Mouse (Mus musculus) myocyte (in vitro differentiated cells): ENCODE data around the gene Vgll4. TPM values are rescaled to one million over a fixed set of nuclear protein-coding genes. Genes with fewer than 3 reads are reported as not detected.

Source experiments
- H3K27me3 ChIP-seq: one replicate; pipeline ENCODE4 v1.6.1; 2011; ENCODE audit not compliant: control insufficient read depth, insufficient read depth, insufficient read length
- H3K36me3 ChIP-seq: one replicate; pipeline ENCODE4 v1.6.1; 2011; ENCODE audit not compliant: control insufficient read depth, insufficient read depth
- H3K4me2 ChIP-seq: one replicate; pipeline ENCODE4 v1.6.1; 2011; ENCODE audit warnings: low read depth, control low read depth
- H3K4me3 ChIP-seq: one replicate; pipeline ENCODE4 v1.5.1; 2011; ENCODE audit warnings: mild to moderate bottlenecking, control low read depth, moderate library complexity
- H3K79me2 ChIP-seq: one replicate; pipeline ENCODE4 v1.6.1; 2011; ENCODE audit not compliant: control insufficient read depth, insufficient read depth
- H3ac ChIP-seq: one replicate; pipeline ENCODE4 v1.6.1; 2011; ENCODE audit not compliant: control insufficient read depth, insufficient read length
- CEBPB ChIP-seq: IDR thresholded peaks from 2 replicates; pipeline ENCODE4 v1.6.1; 2011; ENCODE audit warnings: mild to moderate bottlenecking, moderate library complexity; ENCODE audit not compliant: poor library complexity, insufficient read depth, severe bottlenecking
- E2F4 ChIP-seq: IDR thresholded peaks from one replicate; pipeline ENCODE4 v1.6.1; 2011; ENCODE audit warnings: mild to moderate bottlenecking, control low read depth, moderate library complexity; ENCODE audit not compliant: insufficient read depth
- MAX ChIP-seq: IDR thresholded peaks from one replicate; pipeline ENCODE4 v1.6.1; 2011; ENCODE audit warnings: low read depth, mild to moderate bottlenecking, control low read depth
- MYOD1 ChIP-seq, 3 experiments: IDR thresholded peaks; one replicate each; pipeline ENCODE4 v1.6.1; 2011; ENCODE audit warnings: control low read depth in 2 of 3, low read depth in 2 of 3, mild to moderate bottlenecking in 2 of 3, moderate library complexity in 1 of 3; ENCODE audit not compliant: insufficient read length in 2 of 3, control insufficient read depth in 1 of 3
- MYOG ChIP-seq, 3 experiments: IDR thresholded peaks; one replicate each; pipeline ENCODE4 v1.6.1; 2011; ENCODE audit warnings: control low read depth in 2 of 3, low read depth in 2 of 3, mild to moderate bottlenecking in 2 of 3; ENCODE audit not compliant: insufficient read length in 2 of 3, control insufficient read depth in 1 of 3, insufficient read depth in 1 of 3
- POLR2A ChIP-seq: IDR thresholded peaks from one replicate; pipeline ENCODE4 v1.6.1; 2011; ENCODE audit warnings: low read depth, mild to moderate bottlenecking, control low read depth, moderate library complexity; ENCODE audit not compliant: insufficient read length
- POLR2AphosphoS2 ChIP-seq: IDR thresholded peaks from one replicate; pipeline ENCODE4 v1.6.1; 2011; ENCODE audit warnings: low read depth, control low read depth; ENCODE audit not compliant: insufficient read length
- REST ChIP-seq: IDR thresholded peaks from one replicate; pipeline ENCODE4 v1.6.1; 2011; ENCODE audit warnings: mild to moderate bottlenecking, control low read depth, moderate library complexity; ENCODE audit not compliant: insufficient read depth, insufficient read length
- SRF ChIP-seq: IDR thresholded peaks from one replicate; pipeline ENCODE4 v1.6.1; 2011; ENCODE audit warnings: low read depth; ENCODE audit not compliant: control insufficient read depth, insufficient read length
- TCF12 ChIP-seq: IDR thresholded peaks from one replicate; pipeline ENCODE4 v1.6.1; 2011; ENCODE audit warnings: mild to moderate bottlenecking, control low read depth; ENCODE audit not compliant: poor library complexity, insufficient read depth, severe bottlenecking
- TCF3 ChIP-seq: IDR thresholded peaks from one replicate; pipeline ENCODE4 v1.6.1; 2011; ENCODE audit warnings: low read depth, control low read depth; ENCODE audit not compliant: insufficient read length
- USF1 ChIP-seq: IDR thresholded peaks from one replicate; pipeline ENCODE4 v1.6.1; 2011; ENCODE audit warnings: low read depth, mild to moderate bottlenecking, control low read depth, moderate library complexity
- polyA plus RNA-seq: library from polyadenylated mRNA; unstranded; fragments of >200 nt; fragmentation: generic; extraction: Trizol; gene quantifications from one replicate; pipeline ENCODE4 v1.2.1, GENCODE M21; 2012; ENCODE audit warnings: missing spikeins

Gene Vgll4
- polyA plus RNA-seq, 1 experiment: 21.1 TPM

DNA sequence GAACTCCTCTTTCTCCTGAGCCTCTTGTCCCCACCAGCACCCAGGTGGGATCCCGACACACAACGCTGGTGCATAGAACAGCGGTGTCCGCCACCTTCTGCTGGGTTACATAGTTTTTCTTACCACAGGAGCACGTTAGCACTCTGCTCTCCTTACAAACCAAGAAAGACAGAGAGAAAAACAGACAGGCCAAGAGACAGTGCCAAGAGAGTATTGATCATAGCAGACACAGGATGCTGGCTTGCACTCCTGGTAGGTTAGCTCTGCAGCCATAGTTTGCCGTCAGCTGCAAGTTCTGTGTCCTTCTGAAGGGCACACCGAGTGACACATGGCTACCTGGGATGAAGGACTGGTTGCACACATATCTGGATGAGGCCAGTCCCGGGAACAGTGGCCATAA, 39.1 kb downstream of the Vgll4 start:
- Histone ChIP-seq H3K4me3 (no peak overlapping the region), H3K36me3 (no peaks in the 10 kb centered on the region), H3K27me3 (no peaks in the 10 kb centered on the region), H3ac (no peak overlapping the region), H3K79me2 (no peaks in the 10 kb centered on the region), H3K4me2 (peak overlapping the region; percentile 53)
- no peak for TF ChIP-seq POLR2A
- TF ChIP-seq SRF: no peak
- TF ChIP-seq MYOG (IDR thresholded peaks at IDR 0.05; ENCODE audit: control insufficient read depth in 1 of 3, insufficient read depth in 1 of 3, insufficient read length in 2 of 3, low read depth in 2 of 3): no peak

DNA sequence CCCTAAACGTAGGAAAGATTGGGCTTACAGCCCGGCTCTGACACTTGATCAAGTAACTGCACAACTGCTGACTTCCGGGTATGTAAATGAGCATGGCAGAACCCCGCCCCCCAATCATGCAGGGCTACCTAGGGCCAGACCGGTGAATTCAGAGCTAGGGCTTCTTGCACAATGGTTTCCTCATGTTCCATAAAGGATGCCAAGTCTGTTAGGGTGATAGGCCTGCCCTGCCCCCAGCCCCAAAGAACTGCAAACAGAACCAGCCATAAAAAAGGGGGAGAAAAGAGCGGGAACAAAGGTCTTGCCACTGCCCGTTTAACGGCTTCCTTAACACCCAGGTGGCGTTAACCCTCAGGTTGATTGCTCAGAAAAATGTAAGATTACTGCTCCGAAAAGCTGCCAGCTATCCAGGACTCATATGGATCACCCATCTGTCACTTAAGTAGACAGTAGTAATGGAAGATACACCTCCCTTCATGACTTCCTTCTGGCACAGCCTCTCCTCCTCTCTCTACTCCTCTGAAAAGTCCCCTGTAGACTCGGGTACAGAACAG, 39.7 kb downstream of the Vgll4 start:
- H3K36me3 ChIP-seq: no peaks in the 10 kb centered on the region
- no peaks in the 10 kb centered on the region for H3K27me3 ChIP-seq
- H3K4me2 ChIP-seq: peak overlapping the region; percentile 63
- H3K79me2 ChIP-seq: no peaks in the 10 kb centered on the region
- H3ac ChIP-seq: no peak overlapping the region
- TF ChIP-seq MYOG (IDR thresholded peaks at IDR 0.05; ENCODE audit: control insufficient read depth in 1 of 3, insufficient read depth in 1 of 3, insufficient read length in 2 of 3, low read depth in 2 of 3) (no peak), USF1 (no peak), CEBPB (no peak), MYOD1 (IDR thresholded peaks at IDR 0.05; ENCODE audit: control insufficient read depth in 1 of 3, insufficient read length in 2 of 3, low read depth in 2 of 3) (no peak), E2F4 (no peak), MAX (no peak), TCF3 (no peak), POLR2A (no peak), SRF (no peak), POLR2AphosphoS2 (no peak), TCF12 (no peak), REST (no peak)
- no peak overlapping the region for H3K4me3 ChIP-seq

DNA sequence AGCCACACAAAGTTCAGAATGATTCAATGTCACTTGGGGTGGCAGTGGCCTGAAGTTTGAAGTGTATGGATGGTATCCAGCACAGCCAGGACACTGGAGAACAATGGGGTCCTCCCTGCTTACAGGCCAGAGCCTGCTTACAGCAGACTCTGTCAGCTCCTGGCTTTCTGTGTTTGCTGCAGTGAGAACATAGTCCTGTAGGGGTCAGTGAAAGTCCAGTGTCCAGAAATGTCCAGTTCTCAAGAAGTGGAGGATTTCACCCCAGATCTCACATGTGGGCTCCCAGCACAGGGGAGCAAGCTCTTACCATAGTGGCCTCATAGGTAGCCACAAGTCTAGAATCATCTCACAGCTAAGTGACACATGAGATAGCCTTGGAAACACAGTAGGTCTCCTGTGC, 40.4 kb downstream of the Vgll4 start:
- H3K36me3 ChIP-seq: no peaks in the 10 kb centered on the region
- H3ac ChIP-seq: no peak overlapping the region
- no peak for TF ChIP-seq MYOG (IDR thresholded peaks at IDR 0.05; ENCODE audit: control insufficient read depth in 1 of 3, insufficient read depth in 1 of 3, insufficient read length in 2 of 3, low read depth in 2 of 3)
- TF ChIP-seq USF1: no peak
- no peak for TF ChIP-seq TCF3
- no peak for TF ChIP-seq MYOD1 (IDR thresholded peaks at IDR 0.05; ENCODE audit: control insufficient read depth in 1 of 3, insufficient read length in 2 of 3, low read depth in 2 of 3)
- TF ChIP-seq E2F4: no peak
- no peak overlapping the region for H3K4me3 ChIP-seq
- no peaks in the 10 kb centered on the region for H3K27me3 ChIP-seq
- no peaks in the 10 kb centered on the region for H3K79me2 ChIP-seq
- peak overlapping the region; percentile 63 for H3K4me2 ChIP-seq

DNA sequence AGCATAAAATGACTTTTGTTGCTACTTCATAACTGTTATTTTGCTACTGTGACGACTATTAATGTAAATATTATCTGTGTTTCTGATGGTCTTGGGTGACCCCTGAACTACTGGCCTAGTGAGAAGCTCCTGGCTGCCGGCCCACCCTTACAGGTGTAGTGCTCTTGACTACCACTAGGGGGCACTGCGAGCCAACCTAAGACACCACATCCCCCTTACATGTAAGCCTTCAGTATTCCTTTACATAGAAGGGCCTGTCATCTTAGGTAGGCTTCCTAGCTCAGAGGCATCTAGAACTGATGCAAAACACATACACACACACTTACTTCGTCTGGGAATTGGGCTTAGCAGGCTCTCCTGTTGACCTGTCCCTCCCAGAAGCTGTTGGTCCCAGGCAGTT, 41.3 kb downstream of the Vgll4 start:
- no peaks in the 10 kb centered on the region for H3K36me3 ChIP-seq
- H3K4me3 ChIP-seq: no peak overlapping the region
- no peaks in the 10 kb centered on the region for H3K27me3 ChIP-seq
- H3K4me2 ChIP-seq: no peak overlapping the region
- no peak overlapping the region for H3ac ChIP-seq
- H3K79me2 ChIP-seq: no peaks in the 10 kb centered on the region
- TF ChIP-seq SRF: no peak
- TF ChIP-seq TCF3: no peak
- TF ChIP-seq TCF12: no peak
- no peak for TF ChIP-seq MYOG (IDR thresholded peaks at IDR 0.05; ENCODE audit: control insufficient read depth in 1 of 3, insufficient read depth in 1 of 3, insufficient read length in 2 of 3, low read depth in 2 of 3)
- TF ChIP-seq REST: no peak
- no peak for TF ChIP-seq POLR2A

- H3K79me2 ChIP-seq: no peaks in the 10 kb centered on the region
- H3K4me2 ChIP-seq: no peak overlapping the region
- no peak overlapping the region for H3ac ChIP-seq
- TF ChIP-seq MAX (no peak), MYOG (IDR thresholded peaks at IDR 0.05; ENCODE audit: control insufficient read depth in 1 of 3, insufficient read depth in 1 of 3, insufficient read length in 2 of 3, low read depth in 2 of 3) (no peak), CEBPB (no peak), MYOD1 (IDR thresholded peaks at IDR 0.05; ENCODE audit: control insufficient read depth in 1 of 3, insufficient read length in 2 of 3, low read depth in 2 of 3) (no peak), E2F4 (no peak), TCF3 (no peak), USF1 (no peak), SRF (no peak), POLR2AphosphoS2 (no peak), REST (no peak), POLR2A (no peak), TCF12 (no peak)
- no peak overlapping the region for H3K4me3 ChIP-seq
- H3K27me3 ChIP-seq: no peaks in the 10 kb centered on the region
- H3K36me3 ChIP-seq: no peaks in the 10 kb centered on the region
Measured at GRCm38 (mm10) chr6:114927400-114927799, 42.4 kb downstream of the Vgll4 start.
